ENCODE assay signal across 8 mouse cellular contexts in genomic region chr2:92608810-92609581, GRCm38 (mm10). TPM values are rescaled to one million over a fixed set of nuclear protein-coding genes. Genes with fewer than 3 reads are reported as not detected.
DNase-seq lines count a peak whose midpoint lies in the region; ATAC-seq lines count a peak whose summit lies in the region.
"Had no signal": no experiment of that assay in that cellular context is flagged by ENCODE, and none has a peak within 500 bp of the region (broad histone marks: within the 10 kb centered on the region; RNA-seq: fewer than 3 reads in every experiment).

No protein-coding gene starts in this region.

- no peaks in the 10 kb centered on the region for H3K27me3 ChIP-seq in forebrain, embryonic 16.5 days (replicated peaks; ENCODE audit: control insufficient read depth, insufficient read depth, low read length)

- no peaks in the 10 kb centered on the region for H3K9me3 ChIP-seq in forebrain, embryonic 16.5 days (ENCODE audit: control insufficient read depth, low read length)
- H3K9me3 ChIP-seq: midbrain, embryonic 12.5 days had no signal

- ATAC-seq in forebrain, embryonic 16.5 days, result peak; percentile 55

- DNase-seq in urinary bladder, postnatal 25 days (ENCODE audit: low spot score), result peak; percentile 42
- DNase-seq in urinary bladder, postnatal 10 days (ENCODE audit: low spot score), result no peak
- peak; percentile 65 to 71 for DNase-seq in cerebellum, adult 18-20 months
- DNase-seq in kidney, postnatal 36 days, result peak; percentile 44 to 67
- DNase-seq in lung, postnatal 10 days, result peak; percentile 69
- DNase-seq in right cerebral cortex, postnatal 10 days (ENCODE audit: low spot score in 2 of 2), result peak; percentile 80 to 83

- H3K4me3 ChIP-seq in forebrain, embryonic 16.5 days (replicated peaks; ENCODE audit: low read length), result no peak overlapping the region
- H3K4me3 ChIP-seq: midbrain, embryonic 12.5 days had no signal

- WGBS in forebrain, embryonic 16.5 days, result 56% methylated on average over 4 of the region's 4 CpGs

- no peak overlapping the region for H3K9ac ChIP-seq in forebrain, embryonic 16.5 days (replicated peaks; ENCODE audit: low read depth, low read length)
- H3K9ac ChIP-seq: midbrain, embryonic 12.5 days had no signal

- H3K4me2 ChIP-seq in forebrain, embryonic 16.5 days (ENCODE audit: low read length), result no peak overlapping the region
- H3K4me2 ChIP-seq: midbrain, embryonic 12.5 days had no signal

- H3K36me3 ChIP-seq in forebrain, embryonic 16.5 days (ENCODE audit: control insufficient read depth, insufficient read depth), result peaks cover 4% of the 10 kb centered on the region; the same call in 1 of the 2 replicates

- no peak overlapping the region for H3K27ac ChIP-seq in forebrain, embryonic 16.5 days (ENCODE audit: low read length)
- H3K27ac ChIP-seq: midbrain, embryonic 12.5 days had no signal

- peaks cover 2% of the 10 kb centered on the region; the same call in 1 of the 2 replicates for H3K4me1 ChIP-seq in forebrain, embryonic 16.5 days (replicated peaks; ENCODE audit: control insufficient read depth, insufficient read depth, low read length)

RNA-seq across cellular contexts. Expression of gene Chst1, which starts 9.5 kb away (rescaled TPM):
- 18.8 and 27.3 TPM in 2 replicates for polyA plus RNA-seq in forebrain, embryonic 16.5 days (2015; fragmentation: Nextera tagmentation; extraction: Ambion mirVana)
